Mouse (Mus musculus) ovary, postnatal 10 days (tissue): Measurements from ENCODE around the gene Lig4.

ENCODE experiments used
- DNase-seq: peaks from one replicate; pipeline ENCODE4 v3.0.0; 2022; ENCODE audit warnings: low spot score

Lig4 gene

DNA sequence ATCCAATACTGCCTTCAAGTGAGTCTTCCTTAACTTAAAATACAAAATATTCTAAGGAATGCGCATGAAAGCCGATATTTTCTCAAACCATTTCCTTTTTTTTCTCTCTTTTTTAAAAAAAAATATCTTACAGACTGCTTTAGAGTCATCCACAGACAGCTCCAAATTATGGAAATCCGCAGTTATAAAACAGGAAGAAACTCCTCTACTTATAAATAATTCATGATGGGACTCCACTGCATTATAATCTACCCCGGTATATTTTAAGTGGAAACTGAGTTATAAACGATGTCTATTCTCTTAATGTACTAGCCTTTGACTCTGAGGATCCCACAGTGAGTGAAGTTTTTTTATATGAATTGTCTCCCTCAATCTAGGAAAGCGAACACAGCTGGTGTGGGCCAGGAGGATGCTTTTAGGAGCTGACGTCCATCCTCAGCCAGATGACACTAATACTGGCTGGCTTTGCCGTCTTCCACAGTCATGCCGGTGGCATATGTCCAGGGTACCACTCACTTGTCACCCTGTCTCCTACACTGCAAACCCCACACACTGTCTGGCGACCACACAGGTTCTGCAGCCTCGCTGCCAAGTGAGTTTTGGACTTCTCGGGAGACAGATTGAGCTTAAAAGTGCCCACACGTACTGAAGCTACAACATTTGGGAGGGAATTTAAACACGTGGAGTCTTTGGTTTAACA, 47.6 kb downstream of the Lig4 start:
- DNase-seq: no peak
